Mouse (Mus musculus): Measurements from ENCODE around the gene Wsb1. TPM values are rescaled to one million over a fixed set of nuclear protein-coding genes. Genes with fewer than 3 reads are reported as not detected.
A peak's percentile ranks its signal among the peaks of the same experiment; 100 is the strongest.
"Not testable (repeated sequence)": the region's sequence is repeated elsewhere in the genome, so short reads cannot be mapped to it uniquely, and the experiment has no call there.

Gene Wsb1
- 30.4 and 32.9 TPM in 2 replicates for polyA plus RNA-seq (2015; fragmentation: Nextera tagmentation; extraction: Ambion mirVana)

- Histone ChIP-seq H3K9me3 (replicated peaks; ENCODE audit: control insufficient read depth, low read length) (no peaks in the 10 kb centered on the region), H3K27ac (ENCODE audit: low read length) (peak within 1 kb of the TSS; percentile 89), H3K36me3 (ENCODE audit: control insufficient read depth, insufficient read depth) (peaks cover 11% of the 10 kb centered on the region), H3K9ac (ENCODE audit: low read depth, low read length) (peak within 1 kb of the TSS; percentile 89), H3K4me2 (ENCODE audit: low read depth, low read length) (peak within 1 kb of the TSS; percentile 83), H3K27me3 (ENCODE audit: control insufficient read depth, insufficient read depth, low read depth, low read length) (no peaks in the 10 kb centered on the region), H3K4me1 (ENCODE audit: control insufficient read depth, low read depth, low read length) (peaks cover 21% of the 10 kb centered on the region), H3K4me3 (ENCODE audit: low read depth, low read length) (peak within 1 kb of the TSS; percentile 75)
- 1% methylated on average over 50 of the region's 50 CpGs for WGBS (ENCODE audit: insufficient replicate concordance)
- peak; percentile 85 for ATAC-seq (ENCODE audit: low read depth)
Measured at GRCm38 (mm10) chr11:79254391-79255098, at the start of gene Wsb1. Gene Wsb1, minus strand, starts transcription at chr11:79254671.

- ATAC-seq (ENCODE audit: low read depth); H3K27ac ChIP-seq (ENCODE audit: low read length): not testable (repeated sequence)
Measured at GRCm38 (mm10) chr11:79304245-79304644, 49.8 kb upstream of the Wsb1 start.

GRCm38 (mm10) chr11:79303109-79303508 is 48.6 kb upstream of the Wsb1 start:
- H3K9ac ChIP-seq (ENCODE audit: low read depth, low read length) = no peak overlapping the region
- no peaks in the 10 kb centered on the region for H3K36me3 ChIP-seq (ENCODE audit: control insufficient read depth, insufficient read depth)
- H3K27me3 ChIP-seq (ENCODE audit: control insufficient read depth, insufficient read depth, low read depth, low read length) = no peaks in the 10 kb centered on the region
- no peak for ATAC-seq (ENCODE audit: low read depth)
- no peak overlapping the region for H3K4me2 ChIP-seq (ENCODE audit: low read depth, low read length)
- WGBS (ENCODE audit: insufficient replicate concordance) = 66% methylated on average over 6 of the region's 6 CpGs
- H3K27ac ChIP-seq (ENCODE audit: low read length) = no peak overlapping the region
- H3K4me1 ChIP-seq (ENCODE audit: control insufficient read depth, low read depth, low read length) = no peaks in the 10 kb centered on the region; the same call in none of the 2 replicates
- H3K4me3 ChIP-seq (ENCODE audit: low read depth, low read length) = no peak overlapping the region
- H3K9me3 ChIP-seq (replicated peaks; ENCODE audit: control insufficient read depth, low read length) = no peaks in the 10 kb centered on the region

More at GRCm38 (mm10) chr11:79304245-79304644, 49.8 kb upstream of the Wsb1 start:
- H3K4me2 ChIP-seq (ENCODE audit: low read depth, low read length); H3K4me1 ChIP-seq (ENCODE audit: control insufficient read depth, low read depth, low read length); H3K9ac ChIP-seq (ENCODE audit: low read depth, low read length); H3K36me3 ChIP-seq (ENCODE audit: control insufficient read depth, insufficient read depth); H3K9me3 ChIP-seq (replicated peaks; ENCODE audit: control insufficient read depth, low read length); H3K27me3 ChIP-seq (ENCODE audit: control insufficient read depth, insufficient read depth, low read depth, low read length); H3K4me3 ChIP-seq (ENCODE audit: low read depth, low read length): not testable (repeated sequence)
- 33% methylated on average over 4 of the region's 4 CpGs for WGBS (ENCODE audit: insufficient replicate concordance)

GRCm38 (mm10) chr11:79299719-79300431 is 45.4 kb upstream of the Wsb1 start:
- ATAC-seq (ENCODE audit: low read depth) = no peak
- no peak overlapping the region for H3K27ac ChIP-seq (ENCODE audit: low read length)
- WGBS (ENCODE audit: insufficient replicate concordance) = 63% methylated on average over 9 of the region's 9 CpGs

GRCm38 (mm10) chr11:79296856-79297491 is 42.5 kb upstream of the Wsb1 start, which contains the start of gene Gm9964:
Gene Gm9964, minus strand, starts transcription at chr11:79296906.
- ATAC-seq (ENCODE audit: low read depth) = no peak
- 20% methylated on average over 5 of the region's 5 CpGs for WGBS (ENCODE audit: insufficient replicate concordance)

More at GRCm38 (mm10) chr11:79299719-79300431, 45.4 kb upstream of the Wsb1 start:
- Histone ChIP-seq H3K4me1 (ENCODE audit: control insufficient read depth, low read depth, low read length) (no peaks in the 10 kb centered on the region), H3K4me3 (ENCODE audit: low read depth, low read length) (no peak overlapping the region), H3K9me3 (replicated peaks; ENCODE audit: control insufficient read depth, low read length) (no peaks in the 10 kb centered on the region), H3K9ac (ENCODE audit: low read depth, low read length) (no peak overlapping the region), H3K4me2 (ENCODE audit: low read depth, low read length) (no peak overlapping the region), H3K27me3 (ENCODE audit: control insufficient read depth, insufficient read depth, low read depth, low read length) (no peaks in the 10 kb centered on the region), H3K36me3 (ENCODE audit: control insufficient read depth, insufficient read depth) (no peaks in the 10 kb centered on the region)

GRCm38 (mm10) chr11:79296167-79296566 is 41.7 kb upstream of the Wsb1 start:
- 24% methylated on average over 1 of the region's 1 CpGs for WGBS (ENCODE audit: insufficient replicate concordance)
- no peak overlapping the region for H3K9ac ChIP-seq (ENCODE audit: low read depth, low read length)
- no peak overlapping the region for H3K27ac ChIP-seq (ENCODE audit: low read length)
- no peak overlapping the region for H3K4me2 ChIP-seq (ENCODE audit: low read depth, low read length)
- H3K9me3 ChIP-seq (replicated peaks; ENCODE audit: control insufficient read depth, low read length) = no peaks in the 10 kb centered on the region
- H3K4me3 ChIP-seq (ENCODE audit: low read depth, low read length) = no peak overlapping the region
- H3K4me1 ChIP-seq (ENCODE audit: control insufficient read depth, low read depth, low read length) = no peaks in the 10 kb centered on the region
- ATAC-seq (ENCODE audit: low read depth) = no peak
- no peaks in the 10 kb centered on the region for H3K36me3 ChIP-seq (ENCODE audit: control insufficient read depth, insufficient read depth)
- no peaks in the 10 kb centered on the region for H3K27me3 ChIP-seq (ENCODE audit: control insufficient read depth, insufficient read depth, low read depth, low read length)

More at GRCm38 (mm10) chr11:79296856-79297491, 42.5 kb upstream of the Wsb1 start, which contains the start of gene Gm9964:
- Histone ChIP-seq H3K4me2 (ENCODE audit: low read depth, low read length) (no peak within 1 kb of the TSS), H3K4me3 (ENCODE audit: low read depth, low read length) (no peak within 1 kb of the TSS), H3K27me3 (ENCODE audit: control insufficient read depth, insufficient read depth, low read depth, low read length) (no peaks in the 10 kb centered on the region), H3K9me3 (replicated peaks; ENCODE audit: control insufficient read depth, low read length) (no peaks in the 10 kb centered on the region), H3K9ac (ENCODE audit: low read depth, low read length) (no peak within 1 kb of the TSS), H3K27ac (ENCODE audit: low read length) (no peak within 1 kb of the TSS), H3K4me1 (ENCODE audit: control insufficient read depth, low read depth, low read length) (no peaks in the 10 kb centered on the region), H3K36me3 (ENCODE audit: control insufficient read depth, insufficient read depth) (no peaks in the 10 kb centered on the region)

GRCm38 (mm10) chr11:79293971-79294370 is 39.5 kb upstream of the Wsb1 start:
- H3K9me3 ChIP-seq (replicated peaks; ENCODE audit: control insufficient read depth, low read length) = no peaks in the 10 kb centered on the region
- H3K4me3 ChIP-seq (ENCODE audit: low read depth, low read length) = no peak overlapping the region
- H3K4me2 ChIP-seq (ENCODE audit: low read depth, low read length) = no peak overlapping the region
- H3K27ac ChIP-seq (ENCODE audit: low read length) = no peak overlapping the region
- H3K27me3 ChIP-seq (ENCODE audit: control insufficient read depth, insufficient read depth, low read depth, low read length) = no peaks in the 10 kb centered on the region
- H3K9ac ChIP-seq (ENCODE audit: low read depth, low read length) = no peak overlapping the region
- H3K4me1 ChIP-seq (ENCODE audit: control insufficient read depth, low read depth, low read length) = peaks cover 4% of the 10 kb centered on the region; the same call in 1 of the 2 replicates
- no peaks in the 10 kb centered on the region for H3K36me3 ChIP-seq (ENCODE audit: control insufficient read depth, insufficient read depth)
- WGBS (ENCODE audit: insufficient replicate concordance) = 21% methylated on average over 1 of the region's 1 CpGs
- ATAC-seq (ENCODE audit: low read depth) = no peak

GRCm38 (mm10) chr11:79293025-79293424 is 38.6 kb upstream of the Wsb1 start:
- Histone ChIP-seq H3K27ac (ENCODE audit: low read length) (no peak overlapping the region), H3K27me3 (ENCODE audit: control insufficient read depth, insufficient read depth, low read depth, low read length) (no peaks in the 10 kb centered on the region), H3K4me1 (ENCODE audit: control insufficient read depth, low read depth, low read length) (peaks cover 4% of the 10 kb centered on the region; the same call in 1 of the 2 replicates), H3K9me3 (replicated peaks; ENCODE audit: control insufficient read depth, low read length) (no peaks in the 10 kb centered on the region), H3K9ac (ENCODE audit: low read depth, low read length) (no peak overlapping the region), H3K4me2 (ENCODE audit: low read depth, low read length) (no peak overlapping the region), H3K4me3 (ENCODE audit: low read depth, low read length) (no peak overlapping the region), H3K36me3 (ENCODE audit: control insufficient read depth, insufficient read depth) (no peaks in the 10 kb centered on the region)
- WGBS (ENCODE audit: insufficient replicate concordance) = 63% methylated on average over 3 of the region's 3 CpGs
- ATAC-seq (ENCODE audit: low read depth) = no peak
